Mouse (Mus musculus): ENCODE measurements around the gene Exoc7.

DNA sequence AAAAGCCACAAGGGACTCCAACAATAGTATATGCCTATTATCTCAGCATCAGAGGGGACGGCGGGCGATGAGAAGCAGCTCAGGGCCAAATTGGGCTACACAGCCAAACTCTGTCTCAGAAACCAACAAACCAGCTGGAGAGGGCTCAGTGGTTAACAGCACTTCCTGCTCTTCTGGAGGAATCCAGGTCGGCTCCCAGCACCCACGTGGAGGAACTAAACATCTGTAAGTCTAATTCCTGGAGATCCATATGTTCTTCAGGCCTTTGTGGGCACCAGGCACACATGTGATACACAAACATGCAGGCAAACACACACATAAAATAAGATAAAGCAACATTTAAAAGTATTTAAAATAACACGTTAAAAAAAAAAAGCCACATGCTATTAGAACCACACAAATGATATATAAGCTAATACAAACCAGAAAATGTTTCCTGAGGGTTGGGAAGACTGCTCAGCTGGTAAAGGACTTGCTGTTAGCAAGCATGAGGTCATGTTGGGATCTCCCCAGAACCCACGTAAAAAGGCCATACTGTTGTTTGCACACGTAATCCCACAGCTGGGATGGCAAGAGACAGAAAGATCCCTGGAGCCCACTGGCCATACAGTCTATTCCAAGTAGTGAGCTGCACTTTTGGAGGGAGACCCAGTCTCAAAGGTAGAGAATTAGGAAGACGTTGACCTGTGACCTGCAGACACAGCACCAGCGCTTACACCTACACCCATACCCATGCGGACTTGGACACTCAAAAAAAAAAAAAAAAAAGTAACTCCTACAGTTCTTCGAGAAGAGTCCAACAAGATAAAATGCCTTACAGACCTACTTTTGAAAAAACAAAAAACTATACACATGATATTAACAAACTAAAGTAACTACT is 34.2 kb downstream of the Exoc7 start:
- TF ChIP-seq MXI1 (IDR thresholded peaks at IDR 0.05; ENCODE audit: low read depth, low read length), result peak; percentile 93
- no peak for TF ChIP-seq TCF12 (IDR thresholded peaks at IDR 0.05; ENCODE audit: low read depth, low read length)
- no peak for TF ChIP-seq EP300 (IDR thresholded peaks at IDR 0.05; ENCODE audit: low read depth in 1 of 2, low read length in 2 of 2)
- no peak for TF ChIP-seq CTCF (IDR thresholded peaks at IDR 0.05 in 2 of 3, conservative IDR thresholded peaks at IDR 0.05 in 1 of 3; ENCODE audit: control insufficient read depth in 1 of 3, insufficient read depth in 1 of 3, low read depth in 2 of 3, low read length in 3 of 3, poor library complexity in 1 of 3, severe bottlenecking in 1 of 3)
- TF ChIP-seq MYB (IDR thresholded peaks at IDR 0.05; ENCODE audit: low read depth, low read length), result no peak
- TF ChIP-seq USF1 (IDR thresholded peaks at IDR 0.05; ENCODE audit: low read depth, low read length), result no peak
- no peak for TF ChIP-seq GATA1 (IDR thresholded peaks at IDR 0.05; ENCODE audit: low read depth, low read length)
- TF ChIP-seq MAX (IDR thresholded peaks at IDR 0.05; ENCODE audit: low read length), result peak; percentile 77; the same call in 1 of the 2 replicates
- no peak for TF ChIP-seq POLR2A (IDR thresholded peaks at IDR 0.05; ENCODE audit: control insufficient read depth in 1 of 2, insufficient read depth in 1 of 2, low read depth in 1 of 2, low read length in 2 of 2, poor library complexity in 1 of 2)
- TF ChIP-seq MAZ (IDR thresholded peaks at IDR 0.05; ENCODE audit: low read depth, low read length), result no peak
- no peak for TF ChIP-seq JUND (IDR thresholded peaks at IDR 0.05; ENCODE audit: low read depth, low read length)
- TF ChIP-seq MYC (IDR thresholded peaks at IDR 0.05; ENCODE audit: low read depth, low read length), result peak; percentile 81
- no peak for TF ChIP-seq NELFE (IDR thresholded peaks at IDR 0.05; ENCODE audit: low read depth, low read length)
- TF ChIP-seq KAT2A (conservative IDR thresholded peaks at IDR 0.05; ENCODE audit: low read depth, low read length), result no peak
